Mouse (Mus musculus) heart, embryonic 12.5 days (tissue): ENCODE data around the gene Hscb. TPM values are rescaled to one million over a fixed set of nuclear protein-coding genes. Genes with fewer than 3 reads are reported as not detected.
A peak's percentile ranks its signal among the peaks of the same experiment; 100 is the strongest.
"Not testable (repeated sequence)": the region's sequence is repeated elsewhere in the genome, so short reads cannot be mapped to it uniquely, and the experiment has no call there.

Experiments used
- ATAC-seq: fragments of 200-750 bp; cut with Nextera tagmentation; 2 replicates; pipeline ENCODE4 v1.8.0; 2017; ENCODE audit warnings: moderate TSS enrichment, moderate library complexity; ENCODE audit not compliant: insufficient number of reproducible peaks, low FRiP score
- H3K27ac ChIP-seq: fragments of 300-500 bp; sonication (generic); 2 replicates; pipeline ENCODE4 v1.5.1; 2016; ENCODE audit warnings: mild to moderate bottlenecking, moderate library complexity; ENCODE audit not compliant: poor library complexity, severe bottlenecking
- H3K27me3 ChIP-seq: fragments of 300-500 bp; sonication (generic); replicated peaks from 2 replicates; pipeline ENCODE4 v1.6.1; 2016; ENCODE audit warnings: mild to moderate bottlenecking, moderate library complexity
- H3K36me3 ChIP-seq: fragments of 300-500 bp; sonication (generic); 2 replicates; pipeline ENCODE4 v1.6.1; 2016; ENCODE audit warnings: mild to moderate bottlenecking, moderate library complexity
- H3K4me1 ChIP-seq: fragments of 300-500 bp; sonication (generic); replicated peaks from 2 replicates; pipeline ENCODE4 v1.6.1; 2016; ENCODE audit warnings: mild to moderate bottlenecking
- H3K4me2 ChIP-seq: fragments of 300-500 bp; sonication (generic); 2 replicates; pipeline ENCODE4 v1.6.1; 2016; ENCODE audit warnings: mild to moderate bottlenecking, moderate library complexity
- H3K4me3 ChIP-seq: fragments of 300-500 bp; sonication (generic); 2 replicates; pipeline ENCODE4 v1.5.1; 2016; ENCODE audit warnings: mild to moderate bottlenecking
- H3K9ac ChIP-seq: fragments of 300-500 bp; sonication (generic); 2 replicates; pipeline ENCODE4 v1.6.1; 2016; ENCODE audit warnings: mild to moderate bottlenecking, moderate library complexity
- H3K9me3 ChIP-seq: fragments of 300-500 bp; sonication (generic); replicated peaks from 2 replicates; pipeline ENCODE4 v1.6.1; 2016; ENCODE audit warnings: mild to moderate bottlenecking, moderate library complexity
- WGBS: fragments of 180-500 bp; shearing (Covaris S2); methylation state at CpG from one replicate; pipeline ENCODE4 v1.1.7; 2016; 5-methylcytosine and 5-hydroxymethylcytosine counted together
- polyA plus RNA-seq: library from polyadenylated mRNA; unstranded; fragments of >200 nt; fragmentation: Nextera tagmentation; extraction: Ambion mirVana; gene quantifications from 2 replicates; pipeline ENCODE4 v1.2.1, GENCODE M21; 2016

The Hscb gene
- polyA plus RNA-seq, 1 experiment from 2014 or later = 32.3 TPM

- WGBS = 71% methylated on average over 4 of the region's 4 CpGs
- H3K9me3 ChIP-seq = no peaks in the 10 kb centered on the region
- no peak overlapping the region for H3K4me2 ChIP-seq
- H3K4me1 ChIP-seq = peaks cover 10% of the 10 kb centered on the region
- no peak for ATAC-seq
- no peaks in the 10 kb centered on the region for H3K27me3 ChIP-seq
- no peak overlapping the region for H3K27ac ChIP-seq
- H3K36me3 ChIP-seq = peaks cover 42% of the 10 kb centered on the region
- no peak overlapping the region for H3K9ac ChIP-seq
- no peak overlapping the region for H3K4me3 ChIP-seq
These were observed 28.9 kb upstream of the Hscb start for GRCm38 (mm10) chr5:110868460-110868859.

GRCm38 (mm10) chr5:110860445-110860844, 20.9 kb upstream of the Hscb start:
- Histone ChIP-seq H3K27ac (no peak overlapping the region), H3K4me2 (no peak overlapping the region), H3K4me3 (no peak overlapping the region), H3K4me1 (peaks cover 14% of the 10 kb centered on the region), H3K36me3 (peaks cover 32% of the 10 kb centered on the region), H3K27me3 (no peaks in the 10 kb centered on the region), H3K9ac (no peak overlapping the region), H3K9me3 (no peaks in the 10 kb centered on the region)
- ATAC-seq = no peak
- 84% methylated on average over 5 of the region's 5 CpGs for WGBS

GRCm38 (mm10) chr5:110859013-110859650, 19.6 kb upstream of the Hscb start:
- Histone ChIP-seq H3K4me2 (peak overlapping the region; percentile 58), H3K4me1 (peaks cover 14% of the 10 kb centered on the region), H3K4me3 (peak overlapping the region; percentile 28), H3K9ac (peak overlapping the region; percentile 14; the same call in 1 of the 2 replicates), H3K36me3 (peaks cover 31% of the 10 kb centered on the region), H3K27ac (peak overlapping the region; percentile 83), H3K9me3 (no peaks in the 10 kb centered on the region), H3K27me3 (no peaks in the 10 kb centered on the region)
- peak; percentile 72 for ATAC-seq
- WGBS = 33% methylated on average over 13 of the region's 13 CpGs

GRCm38 (mm10) chr5:110857091-110857490, 17.5 kb upstream of the Hscb start:
- Histone ChIP-seq H3K4me3 (no peak overlapping the region), H3K4me2 (no peak overlapping the region), H3K36me3 (peaks cover 26% of the 10 kb centered on the region), H3K27ac (no peak overlapping the region), H3K9me3 (0 out of 2 replicates have a peak, but pooled peaks cover 6% of the 10 kb centered on the region), H3K27me3 (no peaks in the 10 kb centered on the region), H3K4me1 (peaks cover 14% of the 10 kb centered on the region), H3K9ac (no peak overlapping the region)
- no peak for ATAC-seq
- 23% methylated on average over 5 of the region's 5 CpGs for WGBS

GRCm38 (mm10) chr5:110852990-110853389, 13.4 kb upstream of the Hscb start:
- Histone ChIP-seq H3K4me1 (peaks cover 7% of the 10 kb centered on the region), H3K9me3 (0 out of 2 replicates have a peak, but pooled peaks cover 6% of the 10 kb centered on the region), H3K9ac (no peak overlapping the region), H3K4me2 (no peak overlapping the region), H3K27ac (no peak overlapping the region), H3K36me3 (peaks cover 39% of the 10 kb centered on the region), H3K4me3 (no peak overlapping the region), H3K27me3 (no peaks in the 10 kb centered on the region)
- WGBS = 80% methylated on average over 1 of the region's 1 CpGs
- no peak for ATAC-seq

- no peak for ATAC-seq
- WGBS = 85% methylated on average over 14 of the region's 14 CpGs
- Histone ChIP-seq H3K27me3 (no peaks in the 10 kb centered on the region), H3K9ac (no peak overlapping the region), H3K4me1 (peaks cover 18% of the 10 kb centered on the region), H3K27ac (no peak overlapping the region), H3K36me3 (peaks cover 27% of the 10 kb centered on the region), H3K4me3 (no peak overlapping the region), H3K9me3 (no peaks in the 10 kb centered on the region), H3K4me2 (peak overlapping the region; percentile 85)
These were observed 1.7 kb upstream of the Hscb start for GRCm38 (mm10) chr5:110841046-110841862.

- H3K9me3 ChIP-seq = no peaks in the 10 kb centered on the region
- peaks cover 24% of the 10 kb centered on the region for H3K4me1 ChIP-seq
- ATAC-seq = no peak
- peak overlapping the region; percentile 85 for H3K4me2 ChIP-seq
- peak overlapping the region; percentile 80 for H3K9ac ChIP-seq
- peak overlapping the region; percentile 80 for H3K27ac ChIP-seq
- no peaks in the 10 kb centered on the region for H3K27me3 ChIP-seq
- peak overlapping the region; percentile 76 for H3K4me3 ChIP-seq
- peaks cover 19% of the 10 kb centered on the region for H3K36me3 ChIP-seq
- 9% methylated on average over 4 of the region's 4 CpGs for WGBS
These were observed 888 bp upstream of the Hscb start for GRCm38 (mm10) chr5:110840465-110840864.

- H3K27me3 ChIP-seq = no peaks in the 10 kb centered on the region
- peaks cover 24% of the 10 kb centered on the region for H3K4me1 ChIP-seq
- H3K9ac ChIP-seq = peak overlapping the region; percentile 87
- peak overlapping the region; percentile 83 for H3K27ac ChIP-seq
- peak; percentile 37 for ATAC-seq
- peaks cover 9% of the 10 kb centered on the region; the same call in 1 of the 2 replicates for H3K36me3 ChIP-seq
- peak overlapping the region; percentile 76 for H3K4me3 ChIP-seq
- no peaks in the 10 kb centered on the region for H3K9me3 ChIP-seq
- H3K4me2 ChIP-seq = peak overlapping the region; percentile 79
- 4% methylated on average over 28 of the region's 28 CpGs for WGBS
These were observed 419 bp downstream of the Hscb start for GRCm38 (mm10) chr5:110839038-110839677.

- not testable (repeated sequence) for H3K4me3 ChIP-seq, H3K27me3 ChIP-seq, ATAC-seq, H3K9ac ChIP-seq, H3K27ac ChIP-seq, H3K9me3 ChIP-seq
- WGBS = 72% methylated on average over 5 of the region's 5 CpGs
- Histone ChIP-seq H3K36me3 (peaks cover 17% of the 10 kb centered on the region; the same call in 1 of the 2 replicates), H3K4me1 (peaks cover 24% of the 10 kb centered on the region), H3K4me2 (peak overlapping the region; percentile 36; the same call in 1 of the 2 replicates)
These were observed 1.6 kb downstream of the Hscb start for GRCm38 (mm10) chr5:110838016-110838415.

GRCm38 (mm10) chr5:110835959-110836358, 3.6 kb downstream of the Hscb start:
- ATAC-seq = peak; percentile 77
- H3K9ac ChIP-seq = 0 out of 2 replicates have a peak overlapping the region, but pooled peaks have one; percentile 20
- WGBS = 4% methylated on average over 3 of the region's 3 CpGs
- peaks cover 16% of the 10 kb centered on the region; the same call in 1 of the 2 replicates for H3K36me3 ChIP-seq
- peak overlapping the region; percentile 15 for H3K4me3 ChIP-seq
- H3K27ac ChIP-seq = peak overlapping the region; percentile 61
- H3K27me3 ChIP-seq = no peaks in the 10 kb centered on the region
- peak overlapping the region; percentile 54 for H3K4me2 ChIP-seq
- H3K4me1 ChIP-seq = peaks cover 24% of the 10 kb centered on the region
- no peaks in the 10 kb centered on the region for H3K9me3 ChIP-seq
